Mouse (Mus musculus) liver (tissue): ENCODE data around the gene Terb1.

ENCODE experiments used
- DNase-seq: peaks from one replicate; pipeline ENCODE4 v3.0.0-alpha.2; 2020; ENCODE audit warnings: mixed read lengths

Gene Terb1

DNA sequence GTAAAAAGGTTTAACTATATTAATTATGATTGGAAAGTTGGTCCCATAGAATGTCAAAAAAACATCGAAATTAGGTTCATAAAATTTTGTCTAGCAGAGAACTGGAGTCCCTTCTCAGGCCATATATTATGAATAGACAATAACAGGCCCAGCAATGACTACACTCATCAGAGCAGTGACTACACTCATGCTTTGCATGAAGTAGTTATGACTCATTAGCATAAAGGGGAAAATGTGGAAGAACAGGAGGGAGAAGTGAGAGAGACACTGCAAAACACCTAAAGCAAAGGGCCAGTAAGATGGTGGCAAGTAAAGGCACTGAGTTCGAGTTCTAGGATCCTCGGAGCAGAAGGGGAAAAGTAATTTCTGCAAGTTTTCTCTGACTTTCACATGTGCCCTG, 63.7 kb downstream of the Terb1 start:
- DNase-seq, result no peak

DNA sequence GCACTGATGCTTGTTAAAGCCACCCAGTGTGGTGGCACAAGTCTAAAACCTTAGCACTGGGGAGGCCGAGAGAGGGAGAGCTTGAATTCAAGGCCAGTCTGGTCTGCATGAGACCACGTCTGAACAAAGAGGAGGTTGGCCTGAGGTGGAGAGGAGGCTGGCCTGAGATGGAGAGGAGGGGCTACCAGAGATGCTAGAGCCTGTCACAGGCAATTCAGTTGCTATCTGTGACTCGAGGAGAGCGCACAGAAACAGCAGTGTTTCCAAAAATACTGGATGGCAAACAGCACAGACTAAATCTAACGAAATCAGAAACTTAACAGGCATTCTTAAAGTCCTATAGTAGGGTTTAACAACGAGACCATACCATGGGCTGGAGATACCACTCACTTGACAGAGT, 64.5 kb downstream of the Terb1 start:
- no peak for DNase-seq

DNA sequence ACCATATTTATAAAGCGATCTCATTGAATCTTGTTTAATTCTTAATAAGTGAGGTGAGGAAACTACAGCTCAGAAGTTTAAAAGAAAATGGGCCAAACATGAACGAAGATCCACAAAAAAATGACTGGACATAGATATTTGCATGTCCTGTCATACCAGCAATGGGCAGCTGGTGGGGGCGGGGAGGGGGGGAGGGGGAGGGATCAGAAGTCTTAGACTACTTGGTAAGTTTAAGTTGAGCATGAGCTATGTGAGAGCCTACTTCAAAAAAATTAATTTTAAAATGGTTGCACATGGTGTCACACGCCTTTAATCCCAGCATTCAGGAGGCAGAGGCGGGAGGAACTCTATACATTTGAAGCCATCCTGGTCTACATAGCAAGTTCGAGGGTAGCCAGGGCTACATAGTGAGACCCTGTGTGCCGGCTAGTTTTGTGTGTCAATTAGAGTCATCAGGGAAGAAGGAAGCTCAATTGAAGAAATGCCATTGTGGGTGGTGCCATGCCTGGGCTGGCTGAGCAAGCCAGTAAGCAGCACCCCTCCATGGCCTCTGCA, 66.5 kb downstream of the Terb1 start:
- no peak for DNase-seq

DNA sequence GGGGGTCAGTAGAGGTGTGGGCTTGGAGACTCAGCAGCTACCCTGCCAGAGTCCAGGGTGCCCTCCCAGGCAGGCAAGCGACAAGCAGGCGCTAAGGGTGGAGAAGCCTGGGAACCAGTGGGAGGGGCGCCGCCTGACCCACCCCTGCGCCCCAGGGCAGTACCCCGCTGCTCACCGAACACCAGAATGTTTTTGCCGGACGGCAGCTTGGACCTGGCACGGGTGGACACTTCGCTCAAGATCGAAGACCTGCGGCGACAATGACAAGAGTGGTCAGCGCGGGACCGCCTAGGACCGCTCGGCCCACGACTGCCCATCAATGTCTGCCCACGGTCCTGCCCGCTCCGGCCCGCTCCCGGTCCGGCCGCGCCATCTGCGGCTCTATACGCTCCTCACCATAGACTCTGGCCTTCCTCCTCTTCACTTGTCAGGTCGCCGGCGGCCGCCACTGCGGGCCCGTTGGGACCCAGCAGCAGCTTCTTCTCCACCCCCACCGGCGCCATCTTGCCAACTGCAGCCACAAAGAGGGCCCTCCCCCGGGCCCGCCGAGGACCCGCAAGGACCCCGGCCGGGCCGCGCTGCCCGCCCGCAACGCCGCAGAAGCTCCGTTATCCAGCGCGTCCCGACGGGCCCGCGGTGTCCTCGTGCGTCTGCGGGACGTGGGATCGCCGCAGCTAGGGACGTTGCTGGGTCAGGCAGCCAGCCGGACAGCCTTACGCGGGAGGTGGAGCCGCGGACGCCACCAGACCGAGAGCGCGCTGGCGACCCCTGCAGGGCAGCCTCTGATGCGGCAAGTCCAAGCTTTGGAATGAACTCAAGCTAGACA, 67.2 kb downstream of the Terb1 start, which contains the start of gene Dync1li2:
Gene Dync1li2 (minus strand): TSS at position 749 of the 826 bp plus-strand sequence.
- peak; percentile 93 for DNase-seq

DNA sequence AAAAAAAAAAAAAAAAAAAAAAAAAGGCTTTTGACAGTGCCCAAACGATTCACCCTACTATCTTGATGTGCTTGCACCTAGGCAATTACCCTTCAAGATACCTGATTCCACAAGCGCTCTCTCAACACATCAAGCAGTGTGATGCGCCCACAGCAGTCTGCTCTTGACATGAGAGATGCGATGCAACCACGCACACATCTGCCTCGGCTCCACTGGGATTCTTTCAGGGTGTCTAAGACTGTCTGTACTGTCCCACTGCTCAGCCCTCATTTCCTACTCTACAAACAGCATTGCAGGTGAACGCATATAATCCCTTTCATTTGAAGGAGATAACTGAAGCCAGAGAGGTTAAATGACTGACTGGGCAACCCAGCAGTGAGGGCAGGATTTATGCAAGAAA, 68.1 kb downstream of the Terb1 start:
- DNase-seq, result no peak

DNA sequence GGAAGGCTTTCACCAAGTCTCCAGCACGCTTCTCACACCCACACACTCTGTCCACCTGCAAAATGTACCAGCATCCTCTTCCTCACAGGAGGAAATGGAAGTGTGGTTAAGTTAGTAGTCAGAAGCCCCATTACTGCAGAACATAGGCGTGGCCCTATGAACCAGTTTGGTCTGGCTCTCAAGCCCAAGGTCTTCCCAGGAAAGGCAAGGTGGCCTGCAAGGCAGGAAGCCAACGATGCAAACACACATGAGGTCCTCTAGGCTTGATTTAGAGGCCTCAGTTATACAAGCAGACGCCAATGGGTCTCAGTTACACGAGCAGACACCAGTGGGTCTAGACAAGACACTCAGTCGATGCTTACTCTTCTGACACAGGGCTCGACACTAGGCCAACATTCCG, 70.2 kb downstream of the Terb1 start:
- DNase-seq, result no peak

DNA sequence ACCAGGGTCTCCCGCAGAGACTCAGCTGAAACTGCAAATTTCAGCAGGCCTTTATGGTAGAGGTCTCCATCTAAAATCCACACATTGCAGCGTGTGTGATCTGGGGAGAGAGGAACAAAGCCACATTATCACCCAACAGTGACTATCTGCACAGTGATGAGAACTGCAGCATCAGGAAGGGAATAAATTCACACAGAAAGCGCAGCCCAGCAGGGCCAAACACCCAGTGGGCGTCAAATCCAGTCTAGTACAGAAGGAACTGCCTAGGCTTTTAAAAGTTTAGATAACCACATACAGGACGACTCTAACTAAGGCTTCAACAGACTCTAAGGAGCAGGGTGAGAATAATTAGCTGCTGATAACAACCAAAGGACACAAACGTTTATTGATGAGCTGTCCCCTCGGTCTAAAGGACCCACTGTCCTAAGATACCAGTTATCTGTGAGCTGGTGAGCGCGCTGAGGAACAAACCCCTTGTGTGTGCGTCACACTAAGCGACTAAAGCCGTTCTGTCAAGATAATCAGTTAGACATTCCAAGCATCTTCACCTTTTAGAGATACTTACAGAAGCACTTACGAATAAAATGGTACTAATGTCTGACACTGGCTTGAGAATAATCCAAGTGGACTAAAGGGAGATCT, 72.1 kb downstream of the Terb1 start:
- DNase-seq, result no peak

DNA sequence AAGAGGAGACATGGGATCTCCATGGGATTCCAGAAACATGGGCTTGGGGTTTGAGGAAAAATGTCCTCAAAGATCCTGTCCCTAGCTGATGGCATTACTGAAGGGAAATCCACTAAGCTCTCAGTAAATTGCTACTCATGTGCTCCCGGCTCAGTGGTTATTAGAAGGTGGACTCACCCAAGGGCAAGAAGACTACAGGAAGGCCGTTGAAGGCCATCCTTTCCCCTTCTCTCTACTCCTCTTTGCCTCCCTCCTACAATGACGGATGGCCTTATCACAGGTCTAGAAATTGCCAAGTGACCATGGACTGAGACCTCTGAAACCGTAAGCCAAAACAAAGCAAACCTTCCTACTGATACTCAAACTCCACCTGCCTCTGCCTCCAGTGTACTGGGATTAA, 73.1 kb downstream of the Terb1 start:
- DNase-seq, result no peak

DNA sequence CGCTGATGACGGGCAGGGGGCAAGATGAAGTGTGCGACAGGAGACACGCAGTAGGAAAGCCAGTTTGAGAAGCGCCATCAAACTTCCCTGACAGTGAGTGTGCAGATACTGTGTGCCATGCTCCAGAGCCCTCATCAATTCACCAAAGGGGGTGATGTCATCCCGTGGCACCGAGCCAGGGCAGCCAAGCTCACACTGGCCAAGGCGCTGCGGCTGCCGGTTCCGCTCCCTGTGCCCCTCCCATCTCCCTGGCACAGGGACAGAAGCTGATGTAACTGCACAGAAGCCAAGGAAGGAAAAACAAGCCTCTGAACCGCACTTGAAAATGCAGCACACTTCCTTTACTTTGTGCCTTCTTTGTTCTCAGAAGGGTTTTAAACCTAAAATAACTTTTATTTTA, 73.7 kb downstream of the Terb1 start:
- peak; percentile 58 for DNase-seq

DNA sequence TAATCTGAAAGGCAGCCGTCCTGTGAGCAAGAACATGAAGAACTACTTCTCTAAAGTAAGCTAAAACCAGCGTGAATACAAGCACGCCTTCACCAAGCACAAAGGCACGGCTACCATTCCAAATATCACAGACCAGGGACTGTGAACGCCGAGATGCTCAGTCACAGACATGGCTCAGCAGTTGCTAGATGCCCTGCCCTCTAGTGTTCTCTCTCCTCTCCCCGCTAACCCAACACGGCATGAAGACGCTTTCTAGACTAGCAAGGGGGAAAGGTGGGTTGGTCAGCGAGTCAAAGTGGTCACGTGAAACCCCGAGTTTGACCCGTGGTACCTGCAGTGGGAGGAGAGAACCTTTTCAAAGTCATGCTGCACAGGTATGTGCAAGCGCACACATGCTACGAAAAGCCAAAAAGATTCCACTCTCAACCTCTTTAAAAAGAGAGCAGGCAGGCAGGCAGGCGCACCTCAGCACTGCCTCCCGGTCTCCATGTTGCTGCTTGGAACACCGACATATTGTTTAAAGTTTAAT, 74.8 kb downstream of the Terb1 start:
- no peak for DNase-seq

DNA sequence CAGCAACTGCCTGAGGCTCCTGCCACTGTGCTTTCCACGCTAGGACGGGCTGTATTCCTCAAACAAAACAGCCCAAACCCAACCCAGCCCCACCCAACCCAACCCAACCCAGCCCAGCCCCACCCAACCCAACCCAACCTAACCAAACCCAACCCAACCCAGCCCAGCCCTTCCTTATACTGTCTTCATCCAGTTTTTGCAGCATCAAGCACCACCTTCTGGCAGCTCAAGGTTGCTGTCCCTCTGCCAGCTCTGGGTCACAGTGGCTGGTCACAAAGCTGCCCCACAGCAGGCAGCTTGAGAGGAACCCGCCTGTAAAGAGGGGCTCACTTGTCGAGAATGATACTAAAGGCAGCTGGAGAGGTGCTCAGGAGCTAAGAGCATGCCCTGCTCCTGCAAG, 75.4 kb downstream of the Terb1 start:
- peak; percentile 39 for DNase-seq

DNA sequence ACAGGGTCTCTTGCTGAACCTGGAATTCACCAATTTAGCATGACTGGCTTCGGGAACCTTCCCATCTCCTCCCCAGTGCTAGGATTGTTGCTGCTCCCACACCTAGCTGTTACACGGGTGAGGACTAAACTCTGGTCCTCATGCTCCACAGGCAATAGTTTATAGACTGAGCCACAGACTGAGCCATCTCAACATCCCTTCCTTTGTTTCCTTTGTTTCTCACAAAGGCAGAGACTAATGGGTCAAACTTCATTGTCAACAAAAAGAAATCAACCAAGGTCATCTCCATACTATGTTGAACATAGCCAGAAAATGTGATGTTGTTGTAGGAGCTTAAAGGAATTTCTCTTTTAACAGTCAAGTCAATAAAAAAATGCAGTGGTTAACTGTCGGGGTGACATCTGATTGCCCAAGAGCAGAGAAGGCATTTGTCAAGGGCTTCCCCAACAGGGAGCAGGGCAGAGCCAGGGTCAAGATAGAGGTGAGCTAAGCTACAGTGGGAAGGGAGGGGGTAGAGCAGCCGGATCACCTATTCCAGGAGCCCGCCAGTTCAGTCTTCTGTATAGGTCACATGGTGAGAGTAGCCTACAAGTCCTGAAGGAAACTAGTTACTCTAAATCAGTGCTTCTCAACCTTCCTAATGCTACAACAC, 76.4 kb downstream of the Terb1 start:
- no peak for DNase-seq

DNA sequence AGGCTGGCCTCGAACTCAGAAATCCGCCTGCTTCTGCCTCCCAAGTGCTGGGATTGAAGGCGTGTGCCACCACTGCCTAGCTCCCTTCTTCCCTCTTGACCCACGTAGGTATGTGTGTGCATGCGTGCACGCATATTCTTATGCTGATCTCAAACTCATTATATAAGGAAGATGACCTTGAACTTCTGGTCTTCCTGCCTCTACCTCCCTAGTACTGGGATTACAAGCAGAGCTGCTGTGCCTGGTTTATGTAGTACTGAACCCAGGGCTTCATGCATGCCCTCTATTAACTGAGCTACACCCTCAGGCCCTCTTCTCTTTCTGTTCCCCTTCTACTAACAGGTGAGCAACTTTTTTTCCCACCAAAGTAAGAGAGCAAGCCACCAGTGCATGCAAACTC, 77.1 kb downstream of the Terb1 start:
- DNase-seq, result no peak

DNA sequence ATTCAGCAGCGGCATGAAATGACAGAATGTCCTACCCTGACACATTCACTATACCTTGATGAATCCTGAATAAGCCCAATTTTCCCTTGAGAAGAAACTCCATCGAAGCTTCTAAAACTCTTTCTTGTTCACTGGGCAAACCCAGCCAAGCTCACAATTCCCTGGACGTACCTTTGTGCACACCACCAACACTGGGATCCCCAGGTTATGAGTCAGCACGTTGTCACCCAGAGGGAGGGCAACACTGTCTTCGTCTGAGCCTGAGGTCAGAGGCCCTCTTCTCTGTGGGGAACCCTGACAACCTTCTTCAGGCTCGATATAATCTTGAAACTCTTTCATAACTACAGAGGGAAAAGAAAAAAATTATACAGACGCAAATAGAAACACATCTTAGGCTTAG, 79.5 kb downstream of the Terb1 start:
- no peak for DNase-seq

DNA sequence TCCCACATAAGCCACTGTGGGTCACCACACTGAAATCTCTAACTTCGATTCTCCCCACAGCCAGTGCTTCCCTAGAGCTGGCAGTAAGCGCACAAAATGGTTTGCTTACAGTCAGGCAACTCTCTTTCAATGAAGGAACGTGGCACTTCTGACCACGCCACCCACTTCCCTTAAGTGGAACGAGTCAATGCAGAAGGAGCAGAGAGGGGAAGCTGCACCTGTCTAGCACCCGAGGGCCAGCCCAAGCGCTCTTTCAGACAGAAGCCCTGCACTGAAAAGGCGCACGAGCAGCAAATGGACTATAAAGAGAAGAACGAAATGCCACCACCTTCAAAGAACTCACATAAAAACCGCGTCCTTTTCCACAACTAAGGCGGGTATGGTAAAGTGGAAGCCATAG, 82.0 kb downstream of the Terb1 start:
- no peak for DNase-seq

DNA sequence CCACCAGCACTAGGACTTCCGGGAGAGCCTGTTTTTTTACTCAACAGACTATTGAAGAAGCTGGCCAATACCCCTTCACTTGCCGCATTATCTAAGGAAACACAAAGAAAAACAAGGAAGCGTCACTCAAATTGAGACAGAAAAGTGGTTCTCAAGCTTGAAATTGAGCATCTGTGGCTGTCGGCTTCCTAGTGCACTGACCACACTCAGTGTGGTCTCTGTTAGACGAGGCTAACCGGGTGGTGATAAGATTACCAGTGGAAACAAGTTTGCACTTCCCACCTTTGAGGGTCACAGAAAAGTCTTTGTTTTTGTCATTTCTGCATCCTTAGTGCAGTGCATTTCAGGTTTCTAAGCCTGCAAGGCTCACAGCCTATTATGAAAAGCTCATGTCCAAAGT, 87.4 kb downstream of the Terb1 start:
- DNase-seq, result no peak

DNA sequence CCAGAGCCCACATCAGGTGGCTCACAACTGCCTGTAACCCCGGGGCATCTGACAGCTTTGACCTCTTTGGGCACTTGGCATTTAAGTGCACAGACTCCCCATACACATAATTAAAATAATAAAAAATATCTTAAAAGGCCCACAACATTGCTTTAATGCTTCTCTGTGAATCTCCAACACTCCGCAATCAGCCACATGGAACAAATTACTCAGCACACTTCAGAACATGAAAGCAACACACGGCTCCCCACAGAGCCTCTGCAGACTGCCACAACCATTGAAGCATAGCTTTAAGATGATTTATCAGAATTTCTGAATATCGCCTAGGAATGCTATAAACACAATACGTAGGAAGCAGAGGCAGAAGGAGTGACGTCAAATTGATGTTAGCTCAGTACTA, 93.7 kb downstream of the Terb1 start:
- DNase-seq, result no peak

DNA sequence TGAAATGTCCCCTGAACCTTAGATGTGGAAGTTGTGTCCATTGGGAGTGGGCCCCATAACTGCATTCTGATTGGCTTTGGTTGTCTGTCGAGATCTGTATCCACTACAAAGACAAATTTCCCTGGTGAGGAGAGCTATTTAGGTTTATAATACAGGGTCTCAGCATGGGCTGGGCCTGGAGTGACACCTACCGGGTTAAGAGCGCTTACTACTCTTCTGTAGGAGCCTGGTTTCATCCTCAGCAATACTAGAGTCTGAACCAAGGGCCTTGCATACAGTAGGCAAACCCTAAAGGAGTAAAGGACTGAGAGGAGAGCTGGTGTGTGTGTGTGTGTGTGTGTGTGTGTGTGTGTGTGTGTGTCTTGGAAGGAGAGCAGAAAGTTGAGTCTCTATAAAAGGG, 95.5 kb downstream of the Terb1 start:
- DNase-seq, result no peak

DNA sequence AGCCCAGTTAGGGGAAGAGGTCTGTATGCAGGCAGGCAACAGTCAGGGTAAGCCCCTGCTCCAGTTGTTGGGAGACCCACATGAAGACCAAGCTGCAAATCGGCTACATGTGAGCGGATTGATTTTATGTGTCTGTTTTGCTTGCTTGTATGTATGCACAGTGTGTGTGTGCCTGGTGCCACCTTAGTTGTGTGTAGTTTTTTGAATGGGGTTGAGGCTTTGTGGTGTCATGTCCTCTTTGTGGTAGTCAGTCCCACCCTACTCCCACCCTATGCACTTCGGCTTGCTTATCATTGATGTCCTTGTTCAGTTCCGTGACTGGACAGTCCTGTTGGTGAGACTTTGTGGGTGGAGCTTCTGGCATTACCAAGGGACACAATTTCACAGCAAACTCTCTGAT, 95.9 kb downstream of the Terb1 start:
- DNase-seq, result no peak

DNA sequence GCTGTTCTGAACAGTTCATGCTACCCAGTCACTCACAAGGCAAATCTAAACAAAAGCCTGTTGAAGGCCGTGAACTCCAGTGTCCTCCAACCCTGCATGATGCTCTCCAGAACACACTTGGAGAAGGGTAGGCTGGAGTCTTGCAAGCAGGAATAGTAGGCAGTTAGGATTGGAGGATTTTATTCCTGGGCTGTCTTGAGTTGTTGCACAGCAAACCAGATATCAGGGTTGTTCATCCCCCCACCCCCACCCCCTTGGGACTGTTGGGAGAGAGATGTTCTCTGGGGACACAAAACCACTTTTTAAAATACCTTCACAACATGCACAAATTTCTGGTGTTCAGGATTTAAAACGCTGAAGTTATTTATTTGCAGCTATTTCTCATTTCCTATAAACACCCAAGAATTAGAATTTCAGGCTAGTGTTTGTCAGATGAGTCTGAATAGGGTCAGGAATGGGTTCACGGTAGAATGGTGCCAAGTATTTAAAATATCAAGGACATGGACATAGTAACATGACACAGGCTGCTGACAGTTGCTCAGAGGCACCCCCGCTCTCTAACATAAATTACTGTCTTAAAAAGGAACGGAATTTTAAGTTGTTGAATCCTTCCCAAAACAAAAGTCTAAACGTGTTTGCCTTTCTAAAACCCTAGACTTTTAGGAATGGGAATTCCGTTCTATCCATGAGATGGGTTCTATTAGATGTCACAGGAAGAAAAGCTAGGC, 96.7 kb downstream of the Terb1 start:
- DNase-seq, result no peak

DNA sequence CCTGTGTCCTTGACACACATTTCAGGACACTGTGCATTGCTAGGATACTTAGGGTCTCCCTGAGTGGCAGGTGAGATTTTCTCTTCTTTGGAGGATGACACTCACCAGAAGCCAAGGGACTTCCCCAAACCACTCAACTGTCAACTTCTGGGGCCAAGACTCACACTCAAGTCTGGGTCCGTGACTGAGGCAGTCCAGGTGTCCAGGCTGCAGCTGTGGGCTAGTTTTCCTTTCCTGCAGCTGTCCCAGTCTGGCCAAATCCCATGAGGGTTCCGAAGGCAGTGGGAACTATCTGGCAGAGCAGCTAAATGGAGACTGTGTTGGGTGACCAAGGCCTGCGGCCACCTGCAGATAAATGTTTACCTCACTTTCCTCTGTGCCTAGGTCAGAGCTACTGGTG, 97.7 kb downstream of the Terb1 start:
- no peak for DNase-seq

DNA sequence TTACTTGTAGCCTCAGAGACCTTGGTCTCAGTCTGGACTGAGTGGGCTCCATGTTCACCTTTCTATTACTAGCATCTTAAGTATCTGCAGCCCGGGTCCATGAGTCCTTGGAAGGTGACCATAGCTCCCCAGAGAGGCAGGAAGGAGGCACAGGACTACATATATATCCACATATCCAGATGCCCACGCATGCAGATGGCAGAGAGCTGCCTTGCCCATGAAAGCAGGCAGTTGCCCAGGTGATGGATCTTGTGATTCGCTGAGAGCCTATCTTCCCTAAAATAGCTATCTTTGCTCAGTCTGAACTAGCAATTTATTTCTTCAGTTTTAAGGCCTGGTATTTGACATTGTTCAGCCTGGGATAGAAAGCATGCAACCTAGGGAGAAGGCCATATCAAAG, 98.2 kb downstream of the Terb1 start:
- no peak for DNase-seq
